Mouse (Mus musculus) cortical plate, adult 2 months (tissue): ENCODE measurements around the gene P3h2.

ENCODE experiments used
- CTCF ChIP-seq: fragments of 200-500 bp; IDR thresholded peaks from 2 replicates; pipeline ENCODE4 v1.5.1; 2011; ENCODE audit warnings: mild to moderate bottlenecking, control low read depth, low read length; ENCODE audit not compliant: insufficient read depth; ENCODE audit errors: extremely low read depth
- POLR2A ChIP-seq: fragments of 200-500 bp; IDR thresholded peaks from 2 replicates; pipeline ENCODE4 v1.6.1; 2011; ENCODE audit warnings: mild to moderate bottlenecking, low read length, control low read depth; ENCODE audit not compliant: insufficient read depth; ENCODE audit errors: extremely low read depth

DNA sequence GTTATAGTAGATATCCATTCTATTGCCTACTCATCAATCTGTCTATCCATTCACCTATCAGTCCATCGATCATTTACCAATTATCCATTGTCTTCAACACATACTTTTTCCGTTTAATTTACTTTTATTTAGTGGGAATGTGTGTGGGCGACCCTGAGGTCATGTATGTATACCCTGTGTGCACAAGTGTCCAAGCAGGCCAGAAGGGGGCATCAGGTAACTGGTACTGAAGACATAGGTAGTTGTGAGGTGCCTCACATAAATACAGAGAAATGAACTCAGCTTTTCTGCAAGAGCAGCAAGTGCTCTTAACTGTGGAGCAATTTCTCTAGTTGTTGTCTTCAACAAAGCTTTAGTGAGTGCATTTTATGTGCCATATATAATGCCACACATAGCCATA, 79.2 kb downstream of the P3h2 start:
- TF ChIP-seq CTCF: no peak
- no peak for TF ChIP-seq POLR2A
